10 mouse cellular contexts compared by ENCODE assay signal in the genomic region with DNA sequence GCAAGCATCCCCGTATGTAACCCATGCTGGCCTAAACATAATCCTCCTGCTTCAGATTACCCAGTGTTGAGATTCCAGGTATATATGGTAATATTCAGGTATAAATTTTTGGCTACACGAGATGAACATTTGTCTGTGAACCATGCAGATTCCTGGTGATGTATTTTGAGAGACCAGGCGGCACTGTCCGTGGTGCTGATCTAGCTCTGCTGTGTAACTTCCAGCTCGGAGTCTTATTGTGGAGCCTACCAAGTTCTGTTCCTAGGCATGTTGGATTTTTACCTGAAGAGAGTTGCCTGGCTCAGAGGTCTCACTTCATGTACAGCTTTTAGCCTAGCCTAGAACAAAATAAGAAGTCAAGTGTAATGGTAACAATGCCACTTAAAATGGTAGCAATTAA.
A peak's percentile ranks its signal among the peaks of the same experiment; 100 is the strongest.
DNase-seq lines count a peak whose midpoint lies in the region; ATAC-seq lines count a peak whose summit lies in the region.
"Had no signal": no experiment of that assay in that cellular context is flagged by ENCODE, and none has a peak within 500 bp of the region (broad histone marks: within the 10 kb centered on the region; RNA-seq: fewer than 3 reads in every experiment).

No protein-coding gene starts in this region.

- peak; percentile 30 to 64 for DNase-seq in heart, postnatal 10 days
- peak; percentile 73 for DNase-seq in testis, postnatal 10 days (ENCODE audit: low spot score)
- no peak for DNase-seq in testis, postnatal 14 days (ENCODE audit: low spot score)
- peak; percentile 10 for DNase-seq in fibroblast of lung, adult 2 months (ENCODE audit: low read depth)
- peak; percentile 29 for DNase-seq in retina, postnatal 1 day
- DNase-seq in spleen, postnatal 4 days (ENCODE audit: low spot score in 2 of 2) = no peak

- H3K4me3 ChIP-seq in heart, embryonic 12.5 days = no peak overlapping the region
- H3K4me3 ChIP-seq: limb, embryonic 15.5 days had no signal

- WGBS in heart, embryonic 12.5 days = 39% methylated on average over 5 of the region's 5 CpGs

- intact Hi-C loops in heart, postnatal 10 days (cut with DNase I) = no loop called here

- H3K36me3 ChIP-seq in heart, embryonic 12.5 days = no peaks in the 10 kb centered on the region
- H3K36me3 ChIP-seq: limb, embryonic 15.5 days had no signal

- no peaks in the 10 kb centered on the region for H3K4me1 ChIP-seq in heart, embryonic 12.5 days (replicated peaks)
- H3K4me1 ChIP-seq: limb, embryonic 15.5 days had no signal

- no peaks in the 10 kb centered on the region for H3K9me3 ChIP-seq in heart, embryonic 12.5 days (replicated peaks)
- H3K9me3 ChIP-seq: limb, embryonic 15.5 days had no signal

- H3K4me2 ChIP-seq in heart, embryonic 12.5 days = no peak overlapping the region
- H3K4me2 ChIP-seq: limb, embryonic 15.5 days had no signal

- H3K27me3 ChIP-seq in heart, embryonic 12.5 days (replicated peaks) = no peaks in the 10 kb centered on the region
- H3K27me3 ChIP-seq: limb, embryonic 15.5 days; Patski had no signal

- no peak overlapping the region for H3K27ac ChIP-seq in heart, embryonic 12.5 days (ENCODE audit: poor library complexity, severe bottlenecking)
- H3K27ac ChIP-seq: limb, embryonic 15.5 days had no signal

- ATAC-seq in heart, embryonic 12.5 days (ENCODE audit: insufficient number of reproducible peaks, low FRiP score) = no peak
- no peak for ATAC-seq in monocyte, adult 5-6 weeks (replicated peaks; ENCODE audit: insufficient number of reproducible peaks, low FRiP score, low TSS enrichment, poor library complexity, severe bottlenecking)
- ATAC-seq: Patski had no signal

- no peak overlapping the region for H3K9ac ChIP-seq in heart, embryonic 12.5 days
- H3K9ac ChIP-seq: limb, embryonic 15.5 days had no signal

Comparison
In these comparisons a context has a peak if more than half of its experiments do, and no peak if none do; other contexts are left out.
1. DNase-seq: peak in heart, postnatal 10 days (2 of 2), testis, postnatal 10 days (single experiment), fibroblast of lung, adult 2 months (single experiment) and retina, postnatal 1 day (single experiment); none in testis, postnatal 14 days (single experiment) and spleen, postnatal 4 days (0 of 2).